Mouse (Mus musculus) limb, embryonic 14.5 days (tissue): ENCODE measurements at regions not wholly inside any gene's neighbourhood (a gene's known extent, or its start where the extent isn't known, plus 50 kb on each side); places are given as distances from the start of the nearest gene placed in this dataset.
A peak's percentile ranks its signal among the peaks of the same experiment; 100 is the strongest.

Experiments used
- ATAC-seq: fragments of 200-750 bp; cut with Nextera tagmentation; 2 replicates; pipeline ENCODE4 v1.8.0; 2017; ENCODE audit warnings: low read depth, moderate number of reproducible peaks, moderate TSS enrichment; ENCODE audit not compliant: low FRiP score
- DNase-seq: peaks from one replicate; pipeline ENCODE4 v3.0.0-alpha.2; 2015; ENCODE audit warnings: low spot score
- H3K27ac ChIP-seq: fragments of 300-500 bp; sonication (generic); replicated peaks from 2 replicates; pipeline ENCODE4 v1.5.1; 2014; ENCODE audit warnings: low read depth, mild to moderate bottlenecking, low read length, moderate library complexity, mixed read lengths
- H3K27me3 ChIP-seq: fragments of 300-500 bp; sonication (generic); 2 replicates; pipeline ENCODE4 v1.6.1; 2014; ENCODE audit warnings: low read length, mixed read lengths; ENCODE audit not compliant: control insufficient read depth, insufficient read depth
- H3K36me3 ChIP-seq: fragments of 300-500 bp; sonication (generic); 2 replicates; pipeline ENCODE4 v1.6.1; 2014; ENCODE audit warnings: mild to moderate bottlenecking, low read length, moderate library complexity, mixed read lengths; ENCODE audit not compliant: control insufficient read depth, insufficient read depth
- H3K4me1 ChIP-seq: fragments of 300-500 bp; sonication (generic); 2 replicates; pipeline ENCODE4 v1.6.1; 2014; ENCODE audit warnings: antibody characterized with exemption, low read length, mixed read lengths; ENCODE audit not compliant: control insufficient read depth, insufficient read depth
- H3K4me2 ChIP-seq: fragments of 300-500 bp; sonication (generic); replicated peaks from 2 replicates; pipeline ENCODE4 v1.6.1; 2014; ENCODE audit warnings: low read depth, mild to moderate bottlenecking, low read length, moderate library complexity; ENCODE audit not compliant: severe bottlenecking
- H3K4me3 ChIP-seq: fragments of 300-500 bp; sonication (generic); replicated peaks from 2 replicates; pipeline ENCODE4 v1.5.1; 2014; ENCODE audit warnings: low read length
- H3K9ac ChIP-seq: fragments of 300-500 bp; sonication (generic); 2 replicates; pipeline ENCODE4 v1.6.1; 2014; ENCODE audit warnings: mild to moderate bottlenecking, low read depth, low read length, moderate library complexity; ENCODE audit not compliant: severe bottlenecking
- H3K9me3 ChIP-seq: fragments of 300-500 bp; sonication (generic); 2 replicates; pipeline ENCODE4 v1.6.1; 2016; ENCODE audit warnings: low read length; ENCODE audit not compliant: control insufficient read depth
- POLR2A ChIP-seq: fragments of 200-500 bp; IDR thresholded peaks from 2 replicates; pipeline ENCODE4 v1.8.0; 2012; ENCODE audit warnings: inconsistent platforms, mild to moderate bottlenecking, moderate library complexity, borderline replicate concordance; ENCODE audit not compliant: insufficient read depth, insufficient read length; ENCODE audit errors: extremely low read depth
- WGBS: fragments of 180-500 bp; shearing (Covaris S2); extraction: QIAGEN DNeasy Blood & Tissue Kit; methylation state at CpG from one replicate; pipeline ENCODE4 v1.1.7; 2014; 5-methylcytosine and 5-hydroxymethylcytosine counted together

DNA sequence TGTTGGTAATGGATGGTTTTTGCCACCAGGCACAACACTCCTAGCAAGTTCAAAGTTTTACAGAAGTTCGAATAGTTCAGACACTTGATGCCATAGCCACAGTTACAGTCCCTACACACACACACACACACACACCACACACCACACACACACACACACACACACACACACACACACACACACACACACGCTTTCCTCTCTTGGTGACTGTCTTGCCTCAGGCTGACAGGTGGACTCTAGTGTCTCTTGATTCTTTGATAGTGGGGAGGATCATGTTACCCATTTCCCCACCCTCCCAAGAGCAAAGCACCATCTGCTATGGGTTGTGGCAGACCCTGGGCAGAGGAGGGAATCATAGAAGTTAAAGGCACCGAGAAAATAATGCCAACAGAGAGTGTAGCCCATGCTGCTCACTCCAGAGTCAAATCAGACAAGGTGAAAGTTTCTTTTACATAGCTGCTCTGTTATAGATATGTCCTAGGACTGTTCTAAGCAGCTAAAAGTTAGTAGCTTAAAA is 75.9 kb downstream of the Klhl25 start:
- no peak overlapping the region for H3K27ac ChIP-seq
- no peak for ATAC-seq

GRCm38 (mm10) chr7:75927537-75927936 is 79.4 kb downstream of the Klhl25 start:
- no peak overlapping the region for H3K4me2 ChIP-seq
- H3K9ac ChIP-seq = no peak overlapping the region
- 0 out of 2 replicates have a peak, but pooled peaks cover 3% of the 10 kb centered on the region for H3K9me3 ChIP-seq
- H3K4me1 ChIP-seq = no peaks in the 10 kb centered on the region
- H3K27me3 ChIP-seq = no peaks in the 10 kb centered on the region
- no peak for TF ChIP-seq POLR2A
- 33% methylated on average over 4 of the region's 4 CpGs for WGBS
- no peaks in the 10 kb centered on the region for H3K36me3 ChIP-seq
- ATAC-seq = peak; percentile 50; the same call in 1 of the 2 replicates
- H3K27ac ChIP-seq = no peak overlapping the region
- peak; percentile 60 for DNase-seq
- H3K4me3 ChIP-seq = no peak overlapping the region

More for the DNA sequence above, 75.9 kb downstream of the Klhl25 start:
- no peak for DNase-seq
- Histone ChIP-seq H3K9ac (no peak overlapping the region), H3K4me1 (no peaks in the 10 kb centered on the region), H3K4me3 (no peak overlapping the region), H3K36me3 (no peaks in the 10 kb centered on the region), H3K9me3 (0 out of 2 replicates have a peak, but pooled peaks cover 1% of the 10 kb centered on the region), H3K4me2 (no peak overlapping the region), H3K27me3 (no peaks in the 10 kb centered on the region)
- WGBS = 48% methylated on average over 3 of the region's 3 CpGs
- TF ChIP-seq POLR2A = no peak

DNA sequence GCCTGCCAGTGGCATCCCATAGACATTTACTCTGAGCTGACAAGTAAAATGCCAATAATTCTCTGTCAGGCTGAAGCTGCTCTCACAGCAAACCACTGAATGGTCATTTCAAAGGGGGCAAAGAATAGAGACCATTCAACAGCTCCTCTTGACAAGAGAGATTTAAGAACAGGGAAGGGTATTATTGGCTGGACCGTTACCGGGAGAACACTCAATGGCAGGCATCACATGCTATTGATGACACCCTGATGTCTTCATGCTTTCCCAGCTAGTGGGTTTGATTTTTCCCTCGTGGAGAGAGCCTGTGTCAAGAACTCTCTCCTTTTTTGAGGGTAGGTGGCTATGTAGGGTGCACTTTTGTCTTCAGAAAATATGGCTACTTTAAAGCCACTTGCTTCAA is 95.7 kb downstream of the Klhl25 start:
- Histone ChIP-seq H3K27me3 (no peaks in the 10 kb centered on the region), H3K4me3 (no peak overlapping the region), H3K9ac (no peak overlapping the region), H3K4me1 (no peaks in the 10 kb centered on the region), H3K4me2 (no peak overlapping the region), H3K36me3 (no peaks in the 10 kb centered on the region), H3K27ac (no peak overlapping the region), H3K9me3 (no peaks in the 10 kb centered on the region)
- WGBS = 76% methylated on average over 3 of the region's 3 CpGs
- DNase-seq (no peak), ATAC-seq (no peak)
- no peak for TF ChIP-seq POLR2A

- ATAC-seq (peak; percentile 83), DNase-seq (peak; percentile 44)
- H3K9me3 ChIP-seq = no peaks in the 10 kb centered on the region
These were observed 107.6 kb downstream of the Klhl25 start for GRCm38 (mm10) chr7:75955671-75956070.

DNA sequence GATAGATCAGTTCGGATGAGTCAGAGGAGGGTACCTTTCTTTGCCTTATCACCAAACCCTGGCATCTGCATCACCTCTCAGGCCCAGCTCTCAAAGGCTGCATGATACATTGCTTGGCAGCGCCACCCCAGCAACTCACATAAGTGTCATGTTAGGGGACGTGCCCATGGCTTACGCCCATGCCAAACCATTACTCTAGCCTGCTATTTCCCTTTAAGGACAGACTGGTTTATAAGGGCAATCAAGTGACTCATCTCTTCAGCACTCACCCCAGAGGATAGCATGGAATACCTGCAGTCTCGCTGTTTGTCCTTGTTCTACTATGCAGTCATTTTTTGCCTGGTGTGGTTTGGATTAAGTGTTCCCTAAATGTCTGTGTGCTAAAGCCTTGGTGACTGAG is 109.3 kb downstream of the Klhl25 start:
- 78% methylated on average over 5 of the region's 5 CpGs for WGBS
- no peak for DNase-seq

More at GRCm38 (mm10) chr7:75955671-75956070, 107.6 kb downstream of the Klhl25 start:
- no peaks in the 10 kb centered on the region for H3K36me3 ChIP-seq
- H3K4me3 ChIP-seq = no peak overlapping the region
- no peak overlapping the region for H3K4me2 ChIP-seq
- TF ChIP-seq POLR2A = no peak
- H3K27ac ChIP-seq = no peak overlapping the region
- no peak overlapping the region for H3K9ac ChIP-seq
- H3K27me3 ChIP-seq = no peaks in the 10 kb centered on the region
- WGBS = 65% methylated on average over 9 of the region's 9 CpGs
- H3K4me1 ChIP-seq = no peaks in the 10 kb centered on the region

More for the DNA sequence above, 109.3 kb downstream of the Klhl25 start:
- Histone ChIP-seq H3K27me3 (no peaks in the 10 kb centered on the region), H3K36me3 (no peaks in the 10 kb centered on the region), H3K9ac (no peak overlapping the region), H3K27ac (no peak overlapping the region), H3K9me3 (no peaks in the 10 kb centered on the region), H3K4me3 (no peak overlapping the region), H3K4me2 (no peak overlapping the region), H3K4me1 (no peaks in the 10 kb centered on the region)
- no peak for TF ChIP-seq POLR2A
- ATAC-seq = no peak
